Mouse (Mus musculus) midbrain, postnatal 0 days (tissue): ENCODE results near the gene Maz. TPM values are rescaled to one million over a fixed set of nuclear protein-coding genes. Genes with fewer than 3 reads are reported as not detected.

Experiments
- ATAC-seq: fragments of 200-750 bp; cut with Nextera tagmentation; 2 replicates; pipeline ENCODE4 v1.8.0; 2017; ENCODE audit warnings: moderate number of reproducible peaks, mild to moderate bottlenecking, moderate TSS enrichment, moderate library complexity; ENCODE audit not compliant: low FRiP score
- DNase-seq: peaks from one replicate; pipeline ENCODE4 v3.0.0-alpha.2; 2015; ENCODE audit warnings: low spot score
- H3K27ac ChIP-seq: fragments of 300-500 bp; sonication (generic); 2 replicates; pipeline ENCODE4 v1.5.1; 2014; ENCODE audit warnings: low read depth, mild to moderate bottlenecking, low read length, mixed read lengths
- H3K27me3 ChIP-seq: fragments of 300-500 bp; sonication (generic); 2 replicates; pipeline ENCODE4 v1.6.1; 2014; ENCODE audit warnings: low read length, control low read depth, mixed read lengths; ENCODE audit not compliant: insufficient read depth
- H3K36me3 ChIP-seq: fragments of 300-500 bp; sonication (generic); 2 replicates; pipeline ENCODE4 v1.6.1; 2014; ENCODE audit warnings: low read length, control low read depth, mixed read lengths; ENCODE audit not compliant: insufficient read depth
- H3K4me1 ChIP-seq: fragments of 300-500 bp; sonication (generic); 2 replicates; pipeline ENCODE4 v1.6.1; 2014; ENCODE audit warnings: mild to moderate bottlenecking, control low read depth, antibody characterized with exemption, low read length, mixed read lengths; ENCODE audit not compliant: insufficient read depth
- H3K4me2 ChIP-seq: fragments of 300-500 bp; sonication (generic); 2 replicates; pipeline ENCODE4 v1.6.1; 2014; ENCODE audit warnings: low read depth, mild to moderate bottlenecking, low read length, mixed read lengths; ENCODE audit not compliant: poor library complexity, severe bottlenecking
- H3K4me3 ChIP-seq: fragments of 300-500 bp; sonication (generic); 2 replicates; pipeline ENCODE4 v1.5.1; 2014; ENCODE audit warnings: low read depth, mild to moderate bottlenecking, low read length, moderate library complexity
- H3K9ac ChIP-seq: fragments of 300-500 bp; sonication (generic); replicated peaks from 2 replicates; pipeline ENCODE4 v1.6.1; 2014; ENCODE audit warnings: mild to moderate bottlenecking, low read length, moderate library complexity, mixed read lengths; ENCODE audit not compliant: poor library complexity, severe bottlenecking
- H3K9me3 ChIP-seq: fragments of 300-500 bp; sonication (generic); 2 replicates; pipeline ENCODE4 v1.6.1; 2016; ENCODE audit warnings: low read length, control low read depth
- CTCF ChIP-seq: IDR thresholded peaks from 2 replicates; pipeline ENCODE4 v1.5.1; 2016; ENCODE audit warnings: antibody characterized with exemption, mild to moderate bottlenecking
- WGBS: fragments of 180-500 bp; shearing (Covaris S2); extraction: QIAGEN DNeasy Blood & Tissue Kit; methylation state at CpG from one replicate; pipeline ENCODE4 v1.1.7; 2014; 5-methylcytosine and 5-hydroxymethylcytosine counted together
- polyA plus RNA-seq: library from polyadenylated mRNA; unstranded; fragments of >200 nt; fragmentation: Nextera tagmentation; extraction: Ambion mirVana; gene quantifications from 2 replicates; pipeline ENCODE4 v1.2.1, GENCODE M21; 2015
- total RNA-seq: library from RNA; depleted of rRNA; stranded (reverse); fragments of >200 nt; gene quantifications from 2 replicates; pipeline ENCODE4 v1.2.3, GENCODE M21; 2014

The Maz gene
- total and polyA plus RNA-seq, 2 experiments from 2014 or later: 68.3 to 245 TPM

DNA sequence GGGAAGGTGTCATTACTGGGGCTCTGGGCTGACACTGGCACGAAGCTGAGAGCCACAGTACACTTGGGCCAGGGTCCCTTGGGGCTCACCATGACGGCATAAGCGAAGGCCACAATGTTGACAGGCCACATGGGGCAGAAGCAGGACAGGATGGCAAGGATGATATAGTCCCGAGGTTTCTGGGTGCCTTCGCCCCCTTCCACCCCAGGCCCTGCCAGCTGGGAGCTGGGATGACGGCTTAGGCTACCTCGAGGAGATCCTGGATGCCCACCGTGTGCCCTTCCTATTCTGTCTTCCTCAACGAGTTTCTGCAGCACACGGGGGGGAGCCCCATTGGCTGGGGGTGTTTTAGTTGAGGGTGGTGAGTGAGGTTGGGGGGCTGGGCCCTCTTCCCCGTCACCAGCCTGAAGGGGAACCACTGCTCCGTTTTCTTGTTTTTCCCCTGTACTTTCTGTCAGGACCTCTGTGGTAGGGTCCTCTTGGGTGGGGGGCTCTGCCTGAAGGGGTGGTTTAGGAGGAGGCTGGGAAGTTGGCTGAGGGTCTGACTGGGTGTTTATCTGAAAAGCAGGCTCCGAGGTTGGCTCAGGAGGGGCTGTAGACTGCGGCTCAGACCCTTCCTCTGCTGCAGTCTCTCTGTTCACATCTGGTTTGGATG, 7.4 kb downstream of the Maz start:
- peaks cover 21% of the 10 kb centered on the region for H3K36me3 ChIP-seq
- no peaks in the 10 kb centered on the region for H3K9me3 ChIP-seq
- ATAC-seq (no peak), DNase-seq (no peak)
- no peaks in the 10 kb centered on the region for H3K27me3 ChIP-seq
- H3K4me1 ChIP-seq: peaks cover 46% of the 10 kb centered on the region
- peak overlapping the region; percentile 63 for H3K4me3 ChIP-seq
- H3K4me2 ChIP-seq: peak overlapping the region; percentile 71
- H3K27ac ChIP-seq: 0 out of 2 replicates have a peak overlapping the region, but pooled peaks have one; percentile 82
- TF ChIP-seq CTCF: no peak
- WGBS: 74% methylated on average over 14 of the region's 14 CpGs
- peak overlapping the region; percentile 79 for H3K9ac ChIP-seq

DNA sequence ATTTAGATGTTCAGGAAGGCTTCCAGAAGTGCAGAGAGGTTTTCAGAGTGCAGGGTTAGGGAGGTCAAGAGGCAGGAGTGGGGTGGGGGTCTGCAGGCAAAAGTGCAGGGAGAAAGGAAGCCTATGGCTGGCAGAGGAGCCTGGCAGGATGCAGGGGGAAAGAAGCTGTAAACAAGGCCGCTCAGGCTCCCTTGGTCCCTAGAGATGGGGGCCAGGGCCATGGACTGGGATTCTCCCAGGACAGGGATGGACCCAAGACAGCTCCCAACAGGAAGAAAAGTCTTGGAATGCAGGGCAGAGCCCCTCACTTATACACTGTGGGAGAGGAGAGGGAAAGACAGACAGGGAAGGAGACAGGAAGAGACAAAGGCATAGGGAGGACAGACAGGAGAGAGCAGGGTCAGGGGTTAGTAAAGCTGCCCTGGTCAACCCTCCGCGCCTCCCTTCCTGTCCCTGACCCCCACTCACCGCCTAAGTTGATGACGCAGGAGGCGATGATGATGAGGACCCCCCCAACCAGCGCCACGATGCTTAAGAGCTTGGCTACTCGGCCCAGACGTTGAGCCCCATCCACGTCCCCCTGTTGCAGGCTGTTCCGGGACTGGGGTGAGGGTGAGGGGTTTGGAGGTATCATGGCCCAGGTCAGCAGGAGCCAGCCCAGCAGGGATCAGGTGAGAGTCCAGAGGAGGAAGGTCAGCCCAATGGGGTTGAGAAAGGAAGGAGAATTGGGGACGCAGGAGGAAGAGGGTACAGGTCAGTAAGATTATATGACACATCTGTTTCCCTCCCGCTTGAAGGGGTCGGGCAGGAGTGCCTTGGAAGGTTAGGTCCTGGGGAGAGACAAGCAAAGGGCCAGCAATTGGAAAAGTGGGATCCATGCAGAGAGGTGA, 8.2 kb downstream of the Maz start:
- Histone ChIP-seq H3K9me3 (no peaks in the 10 kb centered on the region), H3K4me3 (no peak overlapping the region), H3K4me2 (peak overlapping the region; percentile 71), H3K4me1 (peaks cover 41% of the 10 kb centered on the region), H3K27me3 (no peaks in the 10 kb centered on the region), H3K27ac (peak overlapping the region; percentile 27), H3K9ac (peak overlapping the region; percentile 79), H3K36me3 (peaks cover 26% of the 10 kb centered on the region)
- no peak for ATAC-seq
- DNase-seq: no peak
- 85% methylated on average over 15 of the region's 15 CpGs for WGBS
- TF ChIP-seq CTCF: no peak

- 52% methylated on average over 6 of the region's 6 CpGs for WGBS
- Histone ChIP-seq H3K4me3 (no peak overlapping the region), H3K27ac (peak overlapping the region; percentile 27), H3K36me3 (peaks cover 19% of the 10 kb centered on the region; the same call in 1 of the 2 replicates), H3K9ac (peak overlapping the region; percentile 79), H3K4me1 (peaks cover 36% of the 10 kb centered on the region), H3K9me3 (no peaks in the 10 kb centered on the region), H3K27me3 (no peaks in the 10 kb centered on the region), H3K4me2 (peak overlapping the region; percentile 71; the same call in 1 of the 2 replicates)
- no peak for ATAC-seq
- DNase-seq: no peak
- no peak for TF ChIP-seq CTCF
Measured at GRCm38 (mm10) chr7:127017950-127018345, 8.9 kb downstream of the Maz start.

GRCm38 (mm10) chr7:127016971-127017949, 9.6 kb downstream of the Maz start, which contains the start of gene Pagr1a:
Gene Pagr1a (minus strand): TSS chr7:127017352.
- Histone ChIP-seq H3K4me1 (peaks cover 36% of the 10 kb centered on the region), H3K36me3 (peaks cover 13% of the 10 kb centered on the region; the same call in 1 of the 2 replicates), H3K4me3 (peak within 1 kb of the TSS; percentile 52), H3K9me3 (no peaks in the 10 kb centered on the region), H3K9ac (peak within 1 kb of the TSS; percentile 79), H3K4me2 (peak within 1 kb of the TSS; percentile 93), H3K27ac (peak within 1 kb of the TSS; percentile 86), H3K27me3 (no peaks in the 10 kb centered on the region)
- peak; percentile 83 for ATAC-seq
- peak; percentile 100 for DNase-seq
- 4% methylated on average over 39 of the region's 39 CpGs for WGBS
- peak; percentile 85 for TF ChIP-seq CTCF

DNA sequence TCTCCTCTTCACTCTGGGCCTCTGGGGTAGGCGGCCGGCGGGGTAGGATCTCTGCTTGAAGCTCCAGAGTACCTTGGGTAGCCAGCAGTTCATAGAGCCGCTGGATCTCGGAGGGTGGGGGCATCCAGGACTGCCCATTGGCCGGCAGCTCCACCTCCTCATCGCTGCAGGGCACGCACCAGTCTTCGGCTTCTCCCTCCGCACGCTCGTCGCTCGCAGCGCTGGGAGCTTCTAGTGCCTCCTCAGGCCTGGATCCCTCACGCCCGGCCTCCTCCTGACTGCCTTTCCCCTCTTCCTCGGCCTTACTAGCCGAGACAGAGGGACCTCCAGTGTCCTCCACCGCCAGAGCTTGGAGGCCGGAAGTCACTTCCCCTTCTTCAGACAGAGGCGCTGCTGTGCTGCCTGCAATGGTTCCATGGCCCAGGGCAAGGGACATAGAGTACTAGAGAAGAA, 10.3 kb downstream of the Maz start:
- H3K27ac ChIP-seq: peak overlapping the region; percentile 86
- DNase-seq (peak; percentile 61), ATAC-seq (peak; percentile 51)
- H3K36me3 ChIP-seq: peaks cover 12% of the 10 kb centered on the region; the same call in 1 of the 2 replicates
- under 1% methylated on average over 22 of the region's 22 CpGs for WGBS
- no peak for TF ChIP-seq CTCF
- H3K9ac ChIP-seq: peak overlapping the region; percentile 70
- H3K4me1 ChIP-seq: peaks cover 36% of the 10 kb centered on the region
- H3K4me3 ChIP-seq: peak overlapping the region; percentile 52
- H3K4me2 ChIP-seq: peak overlapping the region; percentile 93
- no peaks in the 10 kb centered on the region for H3K27me3 ChIP-seq
- no peaks in the 10 kb centered on the region for H3K9me3 ChIP-seq
